Mouse (Mus musculus) liver (tissue): Measurements from ENCODE around the gene Fam216b.

ENCODE experiments used
- DNase-seq: peaks from one replicate; pipeline ENCODE4 v3.0.0-alpha.2; 2020; ENCODE audit warnings: mixed read lengths

Fam216b gene

GRCm38 (mm10) chr14:78088907-78089306, at the start of gene Fam216b:
Gene Fam216b (minus strand): TSS chr14:78089007.
- no peak for DNase-seq

DNA sequence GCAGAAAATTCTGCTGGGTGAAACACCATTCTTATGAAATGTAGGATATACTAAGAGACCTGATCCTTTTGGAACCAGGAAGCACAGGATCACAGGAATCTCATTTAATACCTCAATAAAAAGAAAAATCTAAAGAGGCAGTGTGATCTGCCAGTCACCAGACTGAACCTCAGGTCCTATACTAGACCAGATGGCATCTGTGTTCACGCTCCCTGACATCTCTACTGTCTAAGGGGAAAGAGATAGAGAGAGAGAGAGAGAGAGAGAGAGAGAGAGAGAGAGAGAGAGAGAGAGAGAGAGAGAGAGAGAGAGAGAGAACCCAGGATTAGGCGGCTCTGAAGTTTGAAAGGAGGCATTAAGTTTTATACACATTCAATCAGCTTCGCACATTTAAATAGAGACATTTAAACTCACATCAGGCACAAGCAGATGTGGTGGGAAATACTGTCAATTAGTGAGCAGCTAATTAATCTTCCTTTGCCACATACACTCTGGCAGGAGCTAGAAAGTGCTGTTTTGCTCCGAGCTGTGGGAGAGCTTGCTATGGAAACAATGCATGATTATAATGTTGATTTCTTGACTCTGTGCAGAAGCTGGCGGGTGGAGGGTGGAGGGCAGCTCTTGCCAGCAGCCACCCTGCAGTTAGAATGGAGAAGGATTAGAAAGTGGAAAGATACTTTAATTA, 43.7 kb upstream of the Fam216b start:
- no peak for DNase-seq

DNA sequence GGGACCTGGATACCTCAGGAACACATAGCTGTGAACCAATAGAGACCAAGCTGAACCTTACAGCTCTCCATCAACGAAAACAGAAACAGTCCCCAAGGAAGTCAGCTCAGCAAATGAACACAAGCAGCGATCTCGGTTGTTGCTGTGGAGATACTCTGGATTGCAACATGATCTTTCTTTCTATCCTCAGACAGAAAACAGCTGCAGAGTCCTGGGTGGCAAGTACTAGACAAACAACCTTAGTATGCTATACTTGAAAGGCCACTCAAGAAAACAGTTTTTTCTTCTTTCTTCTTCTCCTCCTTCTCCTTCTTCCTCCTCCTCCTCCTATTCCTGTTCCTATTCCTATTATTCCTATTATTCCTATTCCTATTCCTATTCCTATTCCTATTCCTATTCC, 37.9 kb upstream of the Fam216b start:
- no peak for DNase-seq

DNA sequence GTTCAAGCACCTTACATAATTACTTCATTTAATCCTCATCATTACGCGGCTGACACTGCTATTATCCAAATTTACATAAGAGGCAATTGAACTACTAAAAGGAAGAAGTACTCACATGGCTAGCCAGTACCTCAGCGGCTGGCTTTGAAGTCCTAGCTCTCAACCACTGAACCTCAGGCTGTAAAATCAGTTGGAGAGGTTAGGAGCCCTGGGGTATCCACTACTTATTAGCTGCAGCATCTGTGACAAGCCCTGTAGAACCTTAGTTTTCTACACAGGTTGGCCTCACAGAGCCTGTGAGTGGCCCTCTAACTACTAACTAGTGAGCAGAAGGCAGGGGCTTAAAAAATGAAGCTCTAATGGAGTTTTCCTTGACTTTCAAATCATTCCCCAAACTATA, 31.5 kb upstream of the Fam216b start:
- DNase-seq = no peak

DNA sequence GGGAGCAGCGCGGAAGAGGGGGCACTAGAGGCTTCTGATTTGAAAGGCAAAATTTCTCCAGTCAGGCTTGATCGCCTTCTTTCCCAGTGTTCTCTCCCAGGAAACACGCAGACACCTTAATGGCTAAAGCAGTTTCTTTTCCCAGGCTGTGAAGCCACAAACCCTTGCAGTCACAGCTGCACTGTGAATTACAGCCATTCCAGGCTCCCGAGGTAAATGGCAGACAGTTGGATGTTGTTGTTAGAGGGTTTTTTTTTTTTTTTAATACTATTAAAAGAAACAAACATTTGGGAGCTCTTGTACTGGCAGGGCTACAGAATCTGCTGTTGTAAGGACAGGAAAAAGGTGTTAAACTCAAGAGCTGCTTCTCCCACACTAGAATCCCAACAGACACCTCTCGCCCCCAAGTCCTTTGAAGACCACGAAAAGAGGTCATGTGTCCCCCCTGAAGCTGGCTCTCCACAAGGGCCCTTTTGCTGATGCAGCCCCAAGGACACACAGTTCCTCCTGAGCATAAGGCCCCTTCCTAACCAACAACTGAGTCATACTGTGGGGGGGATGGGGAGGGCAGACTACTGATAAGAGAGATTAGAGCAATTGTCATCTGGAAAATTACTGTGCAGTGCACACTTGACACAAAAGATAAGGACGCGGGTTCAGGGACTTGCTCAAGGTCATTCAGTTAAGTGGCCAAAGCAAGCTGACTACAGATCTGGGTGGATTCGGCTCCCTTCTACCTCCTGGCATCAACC, 30.8 kb upstream of the Fam216b start:
- no peak for DNase-seq

- DNase-seq = no peak
Observed at GRCm38 (mm10) chr14:78117671-78118070, 28.9 kb upstream of the Fam216b start.

- DNase-seq = no peak
Observed at GRCm38 (mm10) chr14:78117268-78117667, 28.5 kb upstream of the Fam216b start.

- DNase-seq = no peak
Observed at GRCm38 (mm10) chr14:78112466-78112865, 23.7 kb upstream of the Fam216b start.

GRCm38 (mm10) chr14:78110871-78111270, 22.1 kb upstream of the Fam216b start:
- DNase-seq = no peak

DNA sequence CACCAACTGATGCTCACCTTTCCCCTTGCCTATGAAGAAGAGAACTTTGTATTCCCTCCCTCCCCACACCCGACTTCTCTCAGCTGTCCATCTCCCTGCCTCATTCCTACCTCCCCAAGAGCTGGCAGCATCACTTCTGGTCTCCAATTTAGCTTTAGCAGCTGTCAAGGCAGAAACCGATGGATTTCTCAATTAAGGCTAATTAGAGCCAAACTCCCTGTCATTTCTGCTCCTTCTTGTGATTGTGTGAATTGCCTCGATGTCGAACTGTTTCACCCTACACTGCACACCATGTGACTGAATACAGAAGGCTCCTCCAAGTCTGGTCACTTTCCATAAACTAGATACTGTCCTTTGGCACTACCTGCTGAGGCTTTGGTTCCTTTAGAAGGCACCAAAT, 20.6 kb upstream of the Fam216b start:
- DNase-seq = no peak

DNA sequence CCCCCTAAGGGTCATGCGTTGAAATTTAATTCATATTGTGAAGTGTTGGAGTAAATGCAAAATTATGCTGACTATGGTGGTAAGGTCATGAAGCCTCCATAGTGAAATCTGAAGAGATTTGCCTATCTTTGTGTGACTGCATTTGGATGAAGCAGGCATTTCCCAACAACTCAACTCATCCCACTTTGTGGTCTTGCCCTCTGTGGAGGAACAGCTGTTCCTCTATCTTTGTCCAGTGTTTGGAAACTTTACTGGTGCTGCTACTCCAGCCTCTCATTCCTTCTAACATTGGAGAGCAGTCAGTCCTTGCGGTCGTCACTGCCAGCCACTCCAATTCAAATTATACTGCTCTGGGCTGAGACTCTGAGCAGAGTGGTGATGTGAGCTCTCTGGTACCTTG, 19.6 kb upstream of the Fam216b start:
- DNase-seq = no peak

GRCm38 (mm10) chr14:78089591-78089990, 784 bp upstream of the Fam216b start:
- DNase-seq = no peak

GRCm38 (mm10) chr14:78083465-78083864, 5.3 kb downstream of the Fam216b start:
- no peak for DNase-seq

GRCm38 (mm10) chr14:78077508-78077907, 11.3 kb downstream of the Fam216b start:
- no peak for DNase-seq

DNA sequence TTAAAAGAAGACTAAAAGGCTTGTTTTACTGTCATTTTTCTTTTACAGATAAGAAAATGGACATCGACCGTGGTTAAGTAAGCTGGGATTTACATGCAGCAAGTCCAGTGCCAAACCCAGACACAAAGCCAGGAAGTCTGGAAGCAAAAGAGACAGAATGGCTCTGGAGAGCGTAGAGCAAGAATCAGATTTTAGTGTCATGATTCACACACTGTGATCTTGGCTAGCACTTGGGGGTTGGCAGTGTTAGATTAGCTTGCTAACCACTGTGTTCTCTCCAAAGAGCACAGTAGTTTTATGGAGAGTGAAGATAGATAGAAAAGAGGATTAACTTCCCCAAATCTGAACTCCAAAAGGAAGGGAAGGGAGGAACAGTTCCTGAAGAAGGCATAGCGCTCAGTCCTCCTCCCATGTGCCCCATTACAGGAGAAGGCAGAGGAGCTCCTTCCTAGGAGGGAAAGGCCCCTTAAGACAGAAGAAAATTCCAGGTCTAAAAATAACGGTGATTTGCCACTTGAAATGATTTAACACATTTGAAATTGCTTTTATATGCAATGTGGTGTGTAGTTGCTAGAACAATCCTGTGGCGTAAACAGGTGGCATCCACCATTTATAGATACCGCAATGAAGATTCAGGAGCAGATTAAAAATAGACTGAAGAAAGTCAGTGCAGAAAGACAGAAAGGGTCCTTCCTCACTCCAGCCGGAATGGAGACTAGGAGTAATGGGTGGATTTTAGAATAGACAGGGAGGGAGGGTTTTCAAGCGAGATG, 22.7 kb downstream of the Fam216b start:
- DNase-seq = no peak

DNA sequence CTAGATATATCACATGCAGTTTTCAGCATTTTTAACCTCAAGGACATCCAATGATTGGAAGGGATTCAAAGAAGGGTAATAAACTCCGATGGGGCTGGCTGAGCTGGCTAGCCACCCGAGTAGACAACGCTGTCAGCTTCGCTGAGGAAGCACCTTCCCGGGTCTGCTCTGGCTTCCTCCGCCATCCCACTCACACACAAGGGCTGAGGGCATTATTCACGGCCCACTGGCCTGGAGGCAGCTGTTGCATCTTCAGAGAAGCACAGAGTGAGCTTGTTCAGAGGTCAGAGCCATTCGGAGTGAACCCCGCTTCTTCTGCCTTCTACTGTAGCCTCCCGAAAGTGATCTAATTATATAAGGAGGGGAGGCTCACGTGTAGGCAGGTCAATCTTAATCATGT, 26.3 kb downstream of the Fam216b start:
- no peak for DNase-seq

GRCm38 (mm10) chr14:78060609-78060951, 28.2 kb downstream of the Fam216b start:
- no peak for DNase-seq

GRCm38 (mm10) chr14:78059878-78060608, 28.8 kb downstream of the Fam216b start:
- DNase-seq = no peak

DNA sequence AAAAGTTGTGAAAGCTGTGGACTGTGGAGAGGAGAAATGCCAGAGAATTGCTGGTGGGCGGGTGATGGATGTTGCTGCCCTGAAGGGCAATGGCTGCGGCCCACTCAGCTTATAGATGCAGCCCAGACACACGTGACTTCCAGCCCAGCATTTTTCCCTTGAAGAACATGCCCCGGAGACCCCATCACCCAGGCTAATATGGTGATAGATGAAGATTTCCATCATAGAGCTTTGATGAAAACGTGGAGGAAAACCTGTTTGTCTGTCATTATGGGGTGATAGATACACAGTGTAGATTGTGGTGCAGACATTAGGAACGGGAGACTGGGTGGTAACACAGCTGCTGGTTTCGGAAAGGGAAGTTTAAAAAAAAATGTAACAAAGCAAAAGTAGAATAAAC, 31.4 kb downstream of the Fam216b start:
- DNase-seq = no peak

DNA sequence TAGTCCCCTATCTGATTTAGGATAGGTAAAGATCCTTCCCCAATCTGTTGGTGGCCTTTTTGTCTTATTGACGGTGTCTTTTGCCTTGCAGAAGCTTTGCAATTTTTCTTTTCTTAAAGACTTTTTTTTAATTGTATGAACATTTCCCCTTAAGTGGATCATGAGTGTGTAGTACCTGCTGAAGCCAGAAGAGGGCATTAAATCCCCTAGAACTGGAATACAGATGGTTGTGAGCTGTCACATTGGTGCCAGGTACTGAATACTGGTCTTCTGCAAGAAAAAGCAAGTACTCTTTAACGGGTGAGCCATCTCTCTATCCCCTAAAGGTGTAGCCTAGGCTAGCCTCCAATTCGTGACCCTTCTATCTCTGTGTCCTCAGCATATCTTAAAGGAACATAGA, 32.4 kb downstream of the Fam216b start:
- no peak for DNase-seq

DNA sequence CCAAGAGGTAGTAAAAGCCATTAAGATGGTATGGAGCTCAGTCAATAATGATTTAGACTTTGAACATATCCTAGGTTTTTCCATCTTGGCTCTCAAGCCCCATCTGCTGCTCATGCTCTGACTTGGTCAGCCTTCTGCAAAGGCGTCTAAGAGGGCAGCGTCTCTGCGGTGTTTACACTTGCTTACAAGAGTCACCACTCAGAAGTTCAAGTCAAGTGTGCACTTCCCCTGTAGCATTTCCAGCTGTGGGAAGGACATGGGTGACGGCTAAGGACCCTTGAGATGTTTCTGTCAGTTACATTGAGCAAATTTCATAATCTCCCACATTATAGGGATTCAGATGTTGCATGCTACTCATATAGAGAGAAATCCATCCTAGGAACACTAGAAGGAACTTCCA, 40.1 kb downstream of the Fam216b start:
- DNase-seq = no peak

GRCm38 (mm10) chr14:78048258-78048657, 40.5 kb downstream of the Fam216b start:
- DNase-seq = no peak

DNA sequence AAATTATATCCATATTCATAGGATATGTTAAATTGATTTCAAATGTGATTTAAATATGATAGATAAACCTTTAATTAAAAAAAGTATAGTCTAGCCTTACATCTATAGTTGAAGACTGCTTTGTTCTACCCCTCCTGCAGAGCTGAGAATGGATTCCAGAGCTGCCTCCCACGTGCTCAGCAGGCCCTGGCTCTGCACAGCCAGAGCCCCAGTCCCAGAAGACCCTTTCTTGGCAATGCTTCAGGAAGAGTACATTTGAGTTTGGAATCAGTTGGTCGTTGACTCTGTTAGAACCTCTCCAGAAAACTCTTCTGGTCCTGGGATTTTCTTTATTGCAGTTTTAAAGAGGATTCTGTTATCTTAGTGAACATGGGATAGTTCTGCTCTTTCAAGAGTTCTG, 45.7 kb downstream of the Fam216b start:
- no peak for DNase-seq
